Mouse (Mus musculus) CH12.LX (cell line): ENCODE data around the gene Ergic1. TPM values are rescaled to one million over a fixed set of nuclear protein-coding genes. Genes with fewer than 3 reads are reported as not detected.

Experiments
- DNase-seq: peaks from one replicate; pipeline ENCODE4 v3.0.0-alpha.2; 2013; ENCODE audit errors: extremely low read depth
- H3K27ac ChIP-seq: 2 replicates; pipeline ENCODE4 v1.5.1; 2012; ENCODE audit warnings: low read depth, mild to moderate bottlenecking, control low read depth, moderate library complexity; ENCODE audit not compliant: insufficient read depth
- H3K27me3 ChIP-seq: replicated peaks from 2 replicates; pipeline ENCODE3; 2012; ENCODE audit warnings: inconsistent platforms
- H3K36me3 ChIP-seq, 2 experiments: replicated peaks in 1 of 2; 2 replicates each; pipeline versions ENCODE3 to v1.6.1; 2012; ENCODE audit warnings: inconsistent platforms in 1 of 2, low read length in 1 of 2, mild to moderate bottlenecking in 1 of 2, mixed read lengths in 1 of 2, moderate library complexity in 1 of 2; ENCODE audit not compliant: control insufficient read depth in 1 of 2, insufficient read depth in 1 of 2
- H3K4me1 ChIP-seq, 2 experiments: 2 replicates each; pipeline ENCODE4 v1.6.1; 2012; ENCODE audit warnings: inconsistent platforms in 1 of 2, moderate library complexity in 1 of 2; ENCODE audit not compliant: insufficient read depth in 2 of 2, control insufficient read depth in 1 of 2
- H3K4me2 ChIP-seq: 2 replicates; pipeline ENCODE4 v1.6.1; 2012; ENCODE audit warnings: low read depth, mild to moderate bottlenecking, control low read depth; ENCODE audit not compliant: poor library complexity, insufficient read depth, severe bottlenecking
- H3K4me3 ChIP-seq, 3 experiments: fragments of 150-350 bp in 1 of 3; sonication (generic) in 1 of 3; replicated peaks in 1 of 3; 2 replicates each; pipeline versions ENCODE3 to v1.5.1; 2011 to 2012; ENCODE audit warnings: low read depth in 2 of 3, low read length in 2 of 3, mild to moderate bottlenecking in 2 of 3, moderate library complexity in 2 of 3, control low read depth in 1 of 3, improper control_type of control experiment in 1 of 3, inconsistent platforms in 1 of 3, mixed read lengths in 1 of 3; ENCODE audit not compliant: poor library complexity in 1 of 3
- H3K79me2 ChIP-seq: replicated peaks from 2 replicates; pipeline ENCODE4 v1.6.1; 2012; ENCODE audit warnings: mild to moderate bottlenecking, moderate library complexity; ENCODE audit not compliant: control insufficient read depth, poor library complexity, insufficient read depth, severe bottlenecking; ENCODE audit errors: extremely low read depth
- H3K9ac ChIP-seq: 2 replicates; pipeline ENCODE4 v1.6.1; 2012; ENCODE audit warnings: low read depth, mild to moderate bottlenecking, control low read depth, moderate library complexity; ENCODE audit not compliant: insufficient read depth
- H3K9me3 ChIP-seq: replicated peaks from 2 replicates; pipeline ENCODE3; 2012; ENCODE audit warnings: low read length, inconsistent platforms, mixed read lengths
- ETS1 ChIP-seq: conservative IDR thresholded peaks from 2 replicates; pipeline ENCODE4 v1.6.1; 2012; ENCODE audit warnings: low read depth, mild to moderate bottlenecking, inconsistent platforms, low read length, improper control_type of control experiment, moderate library complexity
- GABPA ChIP-seq: IDR thresholded peaks from 2 replicates; pipeline ENCODE4 v1.6.1; 2012; ENCODE audit warnings: low read depth, low read length, improper control_type of control experiment, inconsistent platforms; ENCODE audit not compliant: insufficient replicate concordance
- IRF4 ChIP-seq: IDR thresholded peaks from 2 replicates; pipeline ENCODE4 v1.6.1; 2014; ENCODE audit warnings: low read depth, mild to moderate bottlenecking, inconsistent platforms, low read length, improper control_type of control experiment
- MAZ ChIP-seq: IDR thresholded peaks from 2 replicates; pipeline ENCODE4 v1.6.1; 2012; ENCODE audit warnings: low read depth, mild to moderate bottlenecking, inconsistent platforms, low read length, improper control_type of control experiment, moderate library complexity
- MYC ChIP-seq: IDR thresholded peaks from 2 replicates; pipeline ENCODE4 v1.6.1; 2011; ENCODE audit warnings: low read depth, mild to moderate bottlenecking, improper control_type of control experiment, low read length
- NRF1 ChIP-seq: IDR thresholded peaks from 2 replicates; pipeline ENCODE4 v1.6.1; 2014; ENCODE audit warnings: low read depth, mild to moderate bottlenecking, inconsistent platforms, low read length, improper control_type of control experiment, moderate library complexity
- RAD21 ChIP-seq: IDR thresholded peaks from 2 replicates; pipeline ENCODE4 v1.6.1; 2011; ENCODE audit warnings: low read depth, mild to moderate bottlenecking, low read length, improper control_type of control experiment, moderate library complexity
- SIN3A ChIP-seq: IDR thresholded peaks from 2 replicates; pipeline ENCODE4 v1.6.1; 2012; ENCODE audit warnings: low read length, improper control_type of control experiment, inconsistent platforms
- SMC3 ChIP-seq: IDR thresholded peaks from 2 replicates; pipeline ENCODE4 v1.6.1; 2011; ENCODE audit warnings: low read depth, low read length, improper control_type of control experiment
- dilution Hi-C: fragments of 300-500 bp; cut with MboI; formaldehyde crosslinking; loops from 2 replicates; pipeline ENCODE4 v1.14.3; 2020; ENCODE audit warnings: low sequenced_read_pairs; ENCODE audit not compliant: extremely low pct_unique_long_range_greater_than_20kb, extremely low pct_ligation_motif_present
- in situ Hi-C: fragments of 300-500 bp; cut with MboI; formaldehyde crosslinking; loops from 3 replicates; pipeline ENCODE4 v1.14.3; 2019; ENCODE audit warnings: low sequenced_read_pairs, low pct_ligation_motif_present, low pct_unique_long_range_greater_than_20kb, mixed read lengths
- polyA plus RNA-seq: library from polyadenylated mRNA; unstranded; fragments of >175 nt; gene quantifications from 2 replicates; pipeline ENCODE4 v1.2.1, GENCODE M21; 2012; ENCODE audit warnings: low read depth; ENCODE audit not compliant: insufficient read length
- total RNA-seq, 2 experiments: library from RNA; depleted of rRNA; stranded (reverse); fragments of 300-350 nt in 1 of 2; fragments of >200 nt in 1 of 2; gene quantifications; 2 replicates each; pipeline ENCODE4 v1.2.3; 2012 to 2014

The Ergic1 gene
- total and polyA plus RNA-seq, 3 experiments: 93.5 to 142 (median 131) TPM

GRCm38 (mm10) chr17:26677711-26678637 lies 116.7 kb downstream of the Ergic1 start:
- Histone ChIP-seq H3K4me3 (peak overlapping the region in 2 of 3 experiments; percentile 40 to 93), H3K9ac (peak overlapping the region; percentile 68), H3K4me1 (peaks cover 5 to 24% of the 10 kb centered on the region in 2 experiments; a peak in 3 of 4 replicates), H3K9me3 (peaks cover 8% of the 10 kb centered on the region), H3K4me2 (peak overlapping the region; percentile 83), H3K79me2 (peaks cover 42% of the 10 kb centered on the region), H3K36me3 (peaks cover 14 to 41% of the 10 kb centered on the region in 2 experiments), H3K27ac (no peak overlapping the region), H3K27me3 (no peaks in the 10 kb centered on the region)
- in situ Hi-C loops (no loop called here), dilution Hi-C loops (no loop called here)
- DNase-seq: no peak
- no peak for TF ChIP-seq SIN3A
- TF ChIP-seq MAZ: no peak
- no peak for TF ChIP-seq SMC3

GRCm38 (mm10) chr17:26681276-26681675 lies 120.0 kb downstream of the Ergic1 start:
- peaks cover 26 to 65% of the 10 kb centered on the region in 2 experiments for H3K36me3 ChIP-seq
- H3K4me2 ChIP-seq: no peak overlapping the region
- H3K27ac ChIP-seq: no peak overlapping the region
- peaks cover 8% of the 10 kb centered on the region for H3K9me3 ChIP-seq
- no peak overlapping the region for H3K4me3 ChIP-seq
- no peak for TF ChIP-seq GABPA
- TF ChIP-seq RAD21: peak; percentile 2
- in situ Hi-C loops (no loop called here), dilution Hi-C loops (no loop called here)
- H3K79me2 ChIP-seq: peaks cover 42% of the 10 kb centered on the region
- H3K9ac ChIP-seq: no peak overlapping the region
- no peak for DNase-seq
- H3K4me1 ChIP-seq: peaks cover 7 to 42% of the 10 kb centered on the region in 2 experiments; a peak in 3 of 4 replicates
- no peaks in the 10 kb centered on the region for H3K27me3 ChIP-seq

- no peak overlapping the region for H3K9ac ChIP-seq
- no peaks in the 10 kb centered on the region for H3K27me3 ChIP-seq
- peak; percentile 80 for DNase-seq
- H3K36me3 ChIP-seq: peaks cover 23 to 67% of the 10 kb centered on the region in 2 experiments
- peak overlapping the region; percentile 55 for H3K27ac ChIP-seq
- peak overlapping the region in 1 of 3 experiments; percentile 18 for H3K4me3 ChIP-seq
- H3K4me1 ChIP-seq: peaks cover 2 to 64% of the 10 kb centered on the region in 2 experiments; a peak in 3 of 4 replicates
- H3K4me2 ChIP-seq: no peak overlapping the region
- in situ Hi-C loops: no loop called here
- H3K9me3 ChIP-seq: no peaks in the 10 kb centered on the region
- peaks cover 23% of the 10 kb centered on the region for H3K79me2 ChIP-seq
- dilution Hi-C loops: no loop called here
- TF ChIP-seq NRF1 (no peak), RAD21 (no peak), IRF4 (no peak), MYC (0 out of 2 replicates have a peak, but pooled peaks have one; percentile 18), ETS1 (peak; percentile 43; the same call in 1 of the 2 replicates)
These were observed 125.2 kb downstream of the Ergic1 start for GRCm38 (mm10) chr17:26686334-26687000.
